Mouse (Mus musculus): ENCODE data around the gene Sgms1. TPM values are rescaled to one million over a fixed set of nuclear protein-coding genes. Genes with fewer than 3 reads are reported as not detected.

Gene Sgms1
- total RNA-seq, 2 experiments from 2014 or later: 53.8 to 62.8 TPM

DNA sequence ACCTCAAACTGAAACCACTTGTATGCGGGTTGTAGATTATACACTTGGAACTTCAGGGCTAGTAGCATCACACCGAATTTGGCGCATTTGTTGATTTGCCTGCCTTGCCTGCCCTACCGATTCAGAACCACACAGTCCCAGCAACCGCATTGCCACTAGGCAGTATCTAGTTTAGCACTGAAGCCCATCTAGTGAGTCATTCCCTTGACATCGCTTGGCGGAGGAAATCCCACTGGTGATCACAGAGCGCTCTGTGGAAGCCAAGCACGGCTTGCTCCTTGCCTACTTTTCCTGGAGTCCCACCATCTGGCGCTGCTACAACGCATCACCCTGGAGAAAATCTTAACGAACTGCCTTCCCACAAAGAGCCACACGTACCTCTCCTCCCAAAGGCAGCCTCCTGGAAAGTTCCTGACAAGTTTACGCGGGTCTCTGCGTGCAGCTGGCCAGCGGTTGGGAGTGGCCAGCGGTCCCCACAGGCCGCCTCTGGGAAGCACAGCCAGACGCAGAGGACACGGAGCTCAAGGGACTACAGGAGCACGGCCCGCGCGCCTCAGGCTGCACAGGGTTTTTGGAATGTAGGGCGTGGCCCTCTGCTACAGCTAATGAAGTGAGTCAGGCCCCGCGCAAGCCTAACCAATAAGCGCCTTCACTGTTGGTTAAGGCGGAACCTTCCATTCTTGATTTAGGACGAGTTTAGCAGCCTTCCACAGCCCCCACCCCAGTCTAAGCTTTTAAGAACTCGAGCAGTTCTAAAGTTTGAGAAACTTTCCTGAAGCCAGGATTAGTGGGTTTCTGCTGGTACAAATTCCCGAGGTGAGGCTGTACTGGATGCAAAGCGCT, 178.8 kb downstream of the Sgms1 start:
- peak overlapping the region; percentile 89 for H3K27ac ChIP-seq
- intact Hi-C loops (cut with DNase I): loop anchor here (5.0 to 10.0 kb wide), 3 partner anchors 86 to 112 kb away; no protein-coding TSS in a partner anchor
- DNase-seq: peak; percentile 92
- peak overlapping the region; percentile 72 for H3K4me3 ChIP-seq
- peak; percentile 35; the same call in 1 of the 2 replicates for TF ChIP-seq CTCF (IDR thresholded peaks at IDR 0.05)

DNA sequence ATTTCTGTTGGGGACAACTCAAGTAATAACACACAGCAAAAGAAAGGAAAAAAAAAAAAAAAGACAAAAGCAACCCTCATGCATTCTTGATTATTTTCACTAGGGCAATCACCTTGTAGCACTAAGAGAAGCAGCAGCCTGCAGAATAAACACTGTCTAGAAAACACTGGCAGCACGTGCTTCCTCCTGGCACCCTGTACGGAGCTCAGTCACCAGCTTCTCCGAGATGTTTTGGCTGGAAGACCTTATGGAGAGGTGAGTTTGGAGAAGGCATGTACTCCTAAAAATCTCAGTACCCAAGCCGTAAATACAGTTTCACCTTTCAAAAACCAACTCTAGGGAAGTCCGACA, 179.4 kb downstream of the Sgms1 start:
- DNase-seq: peak; percentile 50
- intact Hi-C loops (cut with DNase I): loop anchor here (5.0 to 10.0 kb wide), 3 partner anchors 85 to 112 kb away; no protein-coding TSS in a partner anchor
- Histone ChIP-seq H3K27ac (peak overlapping the region; percentile 89), H3K4me3 (peak overlapping the region; percentile 72)
- TF ChIP-seq CTCF (IDR thresholded peaks at IDR 0.05): no peak

DNA sequence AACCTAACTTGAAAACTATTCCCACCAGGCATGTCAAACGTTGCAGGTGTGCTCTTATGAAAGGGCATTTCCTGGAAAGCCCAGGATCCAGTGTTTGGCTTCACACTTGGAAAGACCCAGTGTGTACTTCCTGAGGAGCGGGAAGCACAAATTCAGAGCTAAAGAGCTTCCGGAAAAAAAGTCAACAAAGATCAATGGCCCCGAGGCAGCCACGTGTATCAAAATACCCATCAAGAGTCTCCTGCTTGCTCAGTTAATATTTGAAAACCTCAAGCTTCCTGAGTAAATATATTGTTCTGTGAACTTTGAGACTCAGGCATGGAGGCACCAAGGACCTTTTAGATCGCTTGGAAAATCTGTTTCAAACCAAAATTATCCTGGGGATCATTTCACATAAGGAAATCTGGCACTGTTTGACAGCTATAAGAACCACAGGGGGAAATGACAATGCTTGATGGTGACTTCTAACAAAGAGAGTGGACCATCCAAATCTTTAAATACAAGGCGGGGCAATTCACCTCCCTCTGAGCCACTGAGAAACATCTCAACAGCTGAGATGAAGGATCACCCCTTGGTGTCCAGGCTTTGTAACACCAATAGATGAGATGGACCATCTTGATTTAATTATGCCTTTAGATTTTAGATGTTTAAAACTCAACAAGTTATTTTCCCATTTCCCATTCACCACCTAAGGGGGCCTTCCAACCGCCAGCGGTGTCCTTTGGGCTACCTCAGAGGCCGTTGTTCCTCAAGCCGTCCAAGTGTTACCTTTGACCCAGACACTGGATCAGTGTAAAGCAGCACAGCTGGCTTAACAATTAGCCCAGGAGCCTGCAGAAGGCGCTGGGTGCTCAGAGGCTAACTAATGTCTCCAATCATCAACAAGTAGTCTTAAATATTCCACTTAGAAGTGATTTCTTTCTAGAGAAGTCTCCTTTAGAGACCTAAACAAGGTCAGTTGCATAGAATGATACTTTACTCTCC, 187.1 kb downstream of the Sgms1 start:
- peak overlapping the region; percentile 57 for H3K4me3 ChIP-seq
- intact Hi-C loops (cut with DNase I): no loop called here
- TF ChIP-seq CTCF (IDR thresholded peaks at IDR 0.05): no peak

DNA sequence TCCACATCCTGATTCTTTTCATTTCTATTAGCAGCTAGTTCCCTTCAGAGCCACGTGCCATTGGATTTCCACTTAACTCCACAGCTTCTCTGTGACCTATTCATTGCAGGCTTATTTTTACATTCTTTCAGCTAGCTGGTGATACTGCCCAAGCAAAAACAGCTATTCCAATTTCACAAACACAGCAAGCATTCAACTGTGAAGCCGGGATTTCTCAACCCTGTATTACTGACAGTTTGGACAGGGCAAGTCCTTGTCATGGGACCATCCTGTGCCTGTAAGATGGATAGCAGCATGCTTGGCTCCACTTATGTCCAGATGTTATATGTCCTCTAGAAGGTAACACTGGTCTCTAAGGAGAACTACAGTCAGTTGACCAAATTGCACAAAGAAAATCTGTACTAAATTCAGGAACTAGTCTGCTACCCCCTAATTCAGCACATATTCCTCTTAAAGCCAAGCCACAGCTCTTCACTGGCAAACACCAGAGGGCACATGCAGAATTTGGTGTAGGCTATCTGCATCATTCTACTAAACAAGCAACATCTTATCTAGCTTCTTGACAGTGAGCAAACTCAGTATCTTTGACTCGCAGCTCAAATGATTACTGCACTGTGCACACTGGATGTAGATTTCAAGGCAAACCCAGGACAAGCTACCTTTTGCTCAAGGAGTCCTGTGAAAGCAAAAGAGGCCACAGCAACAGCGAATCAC, 189.5 kb downstream of the Sgms1 start:
- Histone ChIP-seq H3K27ac (peak overlapping the region; percentile 41), H3K4me3 (no peak overlapping the region)
- no peak for DNase-seq
- intact Hi-C loops (cut with DNase I): no loop called here
- no peak for TF ChIP-seq CTCF (IDR thresholded peaks at IDR 0.05)

More for the DNA sequence above, 187.1 kb downstream of the Sgms1 start:
- no peak for DNase-seq
- peak overlapping the region; percentile 64 for H3K27ac ChIP-seq

DNA sequence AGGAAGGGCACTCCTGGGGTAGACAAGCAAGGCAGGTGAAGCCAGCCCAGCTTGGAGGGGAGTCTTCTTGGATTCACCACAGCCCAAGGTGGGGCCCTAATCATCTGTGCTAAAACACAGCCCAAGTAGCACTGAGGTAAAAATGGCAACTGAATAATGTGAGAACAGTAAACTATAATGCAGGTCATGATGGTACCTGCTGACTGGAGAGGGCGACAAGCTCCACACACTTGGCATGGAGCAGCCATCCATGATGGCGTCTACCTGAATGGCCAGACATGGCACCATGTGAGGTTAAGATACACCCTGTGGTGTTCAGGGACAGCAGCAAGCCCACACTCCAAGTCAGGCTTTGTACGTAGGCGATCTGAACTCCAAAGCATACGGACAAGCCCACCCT, 190.4 kb downstream of the Sgms1 start:
- intact Hi-C loops (cut with DNase I): no loop called here
- no peak overlapping the region; the same call in 1 of the 2 replicates for H3K27ac ChIP-seq
- DNase-seq: no peak
- no peak overlapping the region for H3K4me3 ChIP-seq
- no peak for TF ChIP-seq CTCF (IDR thresholded peaks at IDR 0.05)

DNA sequence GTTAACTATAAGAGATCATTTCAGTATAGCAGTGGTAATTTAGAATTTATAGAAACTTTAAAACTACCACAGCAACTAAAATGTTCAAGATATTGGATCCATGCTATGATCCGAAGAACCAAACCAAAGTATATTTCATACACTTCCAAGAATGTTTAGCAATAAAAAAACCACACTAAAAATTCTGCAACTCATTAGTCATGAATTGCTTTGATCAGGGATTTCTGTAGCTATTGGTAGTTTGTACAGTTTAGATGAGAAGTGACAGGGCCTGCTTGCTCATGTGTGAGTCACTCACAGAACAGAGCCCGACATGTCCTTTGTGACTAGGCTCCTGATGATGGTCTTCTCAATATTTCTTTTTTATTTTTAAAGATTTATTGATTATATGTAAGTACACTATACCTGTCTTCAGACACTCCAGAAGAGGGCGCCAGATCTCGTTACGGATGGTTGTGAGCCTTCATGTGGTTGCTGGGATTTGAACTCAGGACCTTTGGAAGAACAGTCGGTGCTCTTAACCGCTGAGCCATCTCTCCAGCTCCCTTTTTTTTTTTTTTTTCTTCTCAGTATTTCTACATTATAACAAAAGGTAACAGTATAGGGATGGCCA, 190.9 kb downstream of the Sgms1 start:
- intact Hi-C loops (cut with DNase I): no loop called here
- no peak for DNase-seq
- peak; percentile 30 for TF ChIP-seq CTCF (IDR thresholded peaks at IDR 0.05)
- 0 out of 2 replicates have a peak overlapping the region, but pooled peaks have one; percentile 16 for H3K27ac ChIP-seq
- H3K4me3 ChIP-seq: no peak overlapping the region

DNA sequence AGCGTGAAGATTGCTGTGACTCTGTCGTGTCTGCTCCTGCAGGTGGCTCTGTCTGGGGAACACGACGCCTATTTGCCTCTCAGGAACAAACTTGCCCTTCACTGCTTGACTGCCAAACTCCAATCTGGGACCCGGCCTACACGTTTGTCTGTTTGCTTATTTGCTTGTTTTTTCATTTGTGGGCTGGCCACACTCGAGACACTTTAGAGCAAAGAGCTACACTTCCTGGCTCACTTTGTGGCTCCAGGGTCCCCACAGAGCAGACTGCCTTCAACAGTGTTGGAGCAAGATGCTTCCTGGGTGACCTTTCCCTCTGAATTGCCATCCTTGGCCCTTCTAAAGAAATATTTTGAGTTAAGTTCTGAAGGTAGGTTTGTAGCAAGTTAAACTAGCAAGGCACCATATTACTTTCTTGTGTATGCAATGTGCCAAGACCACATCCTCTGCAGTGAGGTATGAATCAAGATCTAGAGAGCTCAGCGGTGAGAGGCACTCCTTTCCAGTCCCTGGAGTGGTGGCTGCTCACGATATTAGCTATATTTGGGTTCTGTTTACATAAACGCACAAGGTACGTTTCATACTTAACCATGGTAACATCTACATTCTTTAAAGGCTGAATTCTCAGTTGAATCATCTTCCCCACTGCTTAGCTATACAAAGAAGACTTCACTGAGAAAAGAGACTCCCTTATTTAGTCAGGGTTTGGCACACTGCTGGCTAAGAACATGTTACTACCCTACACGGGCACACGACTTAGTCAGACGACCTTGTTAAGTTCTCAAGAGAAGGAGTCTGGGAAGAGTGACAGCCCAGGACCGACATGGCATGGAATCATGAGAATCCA, 192.3 kb downstream of the Sgms1 start:
- Histone ChIP-seq H3K4me3 (no peak overlapping the region), H3K27ac (peak overlapping the region; percentile 93)
- DNase-seq: peak; percentile 12
- peak; percentile 12; the same call in 1 of the 2 replicates for TF ChIP-seq CTCF (IDR thresholded peaks at IDR 0.05)
- intact Hi-C loops (cut with DNase I): no loop called here

DNA sequence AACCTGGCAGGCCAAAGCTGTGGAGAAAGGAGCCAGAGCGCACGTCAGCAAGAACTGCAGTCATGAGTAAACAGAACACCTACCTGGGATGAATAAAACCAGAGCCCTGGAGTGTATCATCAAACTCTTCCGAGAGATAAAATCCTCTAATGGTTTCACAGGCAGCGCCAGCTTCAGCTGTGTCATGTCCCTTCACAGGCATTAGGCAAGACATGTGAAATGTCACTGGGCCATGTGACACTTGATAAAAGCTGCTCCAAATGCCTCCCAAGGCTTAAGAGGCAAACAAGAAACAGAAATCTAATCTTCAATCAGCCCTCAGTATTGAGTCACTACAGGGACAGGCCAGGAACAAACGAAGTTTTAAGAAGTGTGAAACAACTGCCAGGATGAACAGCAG, 193.3 kb downstream of the Sgms1 start:
- intact Hi-C loops (cut with DNase I): no loop called here
- H3K27ac ChIP-seq: peak overlapping the region; percentile 93
- peak; percentile 70 for DNase-seq
- peak overlapping the region; percentile 62 for H3K4me3 ChIP-seq
- TF ChIP-seq CTCF (IDR thresholded peaks at IDR 0.05): no peak

DNA sequence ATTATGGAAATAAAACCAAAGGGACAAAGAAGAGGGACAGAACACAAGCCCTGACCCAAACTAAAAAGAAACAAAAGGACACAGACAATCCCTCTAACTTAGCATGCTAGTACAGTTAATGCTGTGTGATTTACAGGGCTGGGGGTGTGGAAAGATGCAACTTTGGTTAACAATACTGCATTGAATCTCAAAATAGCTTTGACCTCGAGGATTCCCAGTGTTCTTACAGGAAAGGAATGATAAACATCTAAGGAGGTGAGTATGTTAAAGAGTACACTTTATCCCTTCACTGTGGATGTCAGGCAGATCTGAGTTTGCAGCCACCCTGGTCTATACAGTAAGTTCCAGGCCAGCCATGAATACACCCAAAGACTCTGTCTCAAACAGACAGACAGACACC, 194.7 kb downstream of the Sgms1 start:
- DNase-seq: no peak
- peak overlapping the region; percentile 93 for H3K27ac ChIP-seq
- H3K4me3 ChIP-seq: peak overlapping the region; percentile 62
- intact Hi-C loops (cut with DNase I): no loop called here
- no peak for TF ChIP-seq CTCF (IDR thresholded peaks at IDR 0.05)

DNA sequence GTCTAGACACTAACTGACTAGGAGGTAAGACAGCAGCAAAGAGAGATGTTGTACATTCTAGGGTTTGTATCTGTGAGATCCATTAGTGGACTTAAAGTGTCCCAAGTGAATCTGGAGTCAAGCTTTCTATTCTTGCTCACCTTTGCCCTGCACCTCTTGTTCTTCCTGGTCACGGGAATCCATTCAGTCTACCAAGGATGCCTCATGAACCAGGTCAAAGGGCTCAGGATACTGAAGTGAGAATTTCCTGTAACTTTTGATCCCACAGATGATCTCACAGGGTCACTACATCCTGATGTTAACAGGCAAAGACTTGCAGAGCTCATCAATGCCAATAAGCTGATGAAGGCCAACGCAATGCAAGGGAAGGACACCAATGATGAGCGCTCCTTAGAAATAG, 195.4 kb downstream of the Sgms1 start:
- H3K27ac ChIP-seq: peak overlapping the region; percentile 93
- intact Hi-C loops (cut with DNase I): no loop called here
- no peak for DNase-seq
- H3K4me3 ChIP-seq: no peak overlapping the region
- no peak for TF ChIP-seq CTCF (IDR thresholded peaks at IDR 0.05)

DNA sequence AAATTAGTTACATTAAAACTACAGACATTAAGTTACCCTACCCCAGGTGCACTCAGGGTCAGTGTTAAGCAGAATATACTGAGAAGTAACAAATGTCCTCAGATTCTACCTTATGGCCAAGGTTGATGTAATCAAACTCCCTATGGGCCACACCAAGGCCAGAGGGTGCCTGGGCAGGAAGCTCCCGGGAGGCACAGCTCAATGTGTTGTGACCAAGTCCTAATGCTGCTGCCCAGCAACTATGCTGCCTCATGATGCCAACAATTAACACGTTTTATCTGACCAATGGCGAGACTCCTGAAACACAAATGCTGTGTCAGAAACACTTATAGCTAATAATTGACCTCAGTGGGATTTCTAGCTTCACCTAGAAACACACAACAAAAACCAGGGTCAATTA, 197.9 kb downstream of the Sgms1 start:
- intact Hi-C loops (cut with DNase I): no loop called here
- 0 out of 2 replicates have a peak overlapping the region, but pooled peaks have one; percentile 1 for H3K27ac ChIP-seq
- no peak for TF ChIP-seq CTCF (IDR thresholded peaks at IDR 0.05)
- DNase-seq: no peak
- H3K4me3 ChIP-seq: no peak overlapping the region
